Comparison of ENCODE assay signal across 15 mouse cellular contexts in the genomic region with DNA sequence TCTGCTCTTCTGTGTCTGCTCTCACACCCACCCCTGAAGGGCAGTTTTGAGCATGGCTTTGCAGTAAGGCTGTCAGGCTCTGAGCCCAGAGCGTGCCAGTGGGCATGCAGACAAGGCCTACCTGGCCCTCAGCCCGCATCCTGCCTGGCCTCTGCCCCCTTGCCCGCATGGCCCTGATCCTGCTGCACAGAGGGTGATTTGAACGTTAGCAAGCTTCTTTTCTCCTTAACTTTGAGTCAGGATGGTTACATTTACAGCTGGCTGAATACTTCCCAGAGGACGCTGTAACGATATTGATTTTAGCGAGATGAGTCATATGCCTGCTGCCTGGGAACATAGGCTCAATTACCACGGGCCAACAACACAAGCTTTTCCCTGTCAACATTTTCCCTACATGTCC.
DNase-seq lines count a peak whose midpoint lies in the region; ATAC-seq lines count a peak whose summit lies in the region.
"Had no signal": no experiment of that assay in that cellular context is flagged by ENCODE, and none has a peak within 500 bp of the region (broad histone marks: within the 10 kb centered on the region; RNA-seq: fewer than 3 reads in every experiment).

No protein-coding gene starts in this region.

- H3K27me3 ChIP-seq in hindbrain, embryonic 11.5 days (ENCODE audit: control insufficient read depth, insufficient read depth, low read length) = no peaks in the 10 kb centered on the region
- H3K27me3 ChIP-seq in hindbrain, embryonic 16.5 days (replicated peaks; ENCODE audit: control insufficient read depth, insufficient read depth, low read length) = no peaks in the 10 kb centered on the region
- H3K27me3 ChIP-seq in heart, embryonic 11.5 days (ENCODE audit: control insufficient read depth, insufficient read depth, low read length) = no peaks in the 10 kb centered on the region
- H3K27me3 ChIP-seq: embryonic facial prominence, embryonic 12.5 days had no signal

- H3K4me3 ChIP-seq in hindbrain, embryonic 11.5 days (ENCODE audit: low read depth, low read length) = no peak overlapping the region
- H3K4me3 ChIP-seq in hindbrain, embryonic 16.5 days (ENCODE audit: low read length) = no peak overlapping the region
- H3K4me3 ChIP-seq in heart, embryonic 11.5 days (ENCODE audit: low read depth, low read length) = no peak overlapping the region
- H3K4me3 ChIP-seq: embryonic facial prominence, embryonic 12.5 days; heart, adult 2 months; layer of hippocampus, adult 2 months had no signal

- no peak for DNase-seq in hindbrain, embryonic 11.5 days (ENCODE audit: low spot score)
- DNase-seq in 3T3-L1 (ENCODE audit: low read depth, low spot score) (peak; percentile 74), NIH3T3 (ENCODE audit: low read depth) (peak; percentile 77)
- peak; percentile 44 to 80 for DNase-seq in kidney, postnatal 25 days
- DNase-seq: cerebellum, adult 11 months; forebrain, postnatal 0 days; heart, postnatal 36 days; thymus, postnatal 25 days had no signal

- no peaks in the 10 kb centered on the region for H3K9me3 ChIP-seq in hindbrain, embryonic 11.5 days (ENCODE audit: control insufficient read depth, low read length)
- H3K9me3 ChIP-seq in hindbrain, embryonic 16.5 days (ENCODE audit: control insufficient read depth, low read length) = no peaks in the 10 kb centered on the region
- no peaks in the 10 kb centered on the region for H3K9me3 ChIP-seq in heart, embryonic 11.5 days (replicated peaks; ENCODE audit: control insufficient read depth, low read length)
- H3K9me3 ChIP-seq: embryonic facial prominence, embryonic 12.5 days had no signal

- no peaks in the 10 kb centered on the region for H3K36me3 ChIP-seq in hindbrain, embryonic 11.5 days (ENCODE audit: control insufficient read depth, insufficient read depth, low read length)
- no peaks in the 10 kb centered on the region for H3K36me3 ChIP-seq in hindbrain, embryonic 16.5 days (ENCODE audit: control insufficient read depth, insufficient read depth, low read length)
- no peaks in the 10 kb centered on the region for H3K36me3 ChIP-seq in heart, embryonic 11.5 days (ENCODE audit: control insufficient read depth, insufficient read depth, low read length)
- H3K36me3 ChIP-seq: embryonic facial prominence, embryonic 12.5 days had no signal

- peak overlapping the region; percentile 52 for H3K27ac ChIP-seq in hindbrain, embryonic 11.5 days (ENCODE audit: low read depth, low read length)
- no peak overlapping the region for H3K27ac ChIP-seq in hindbrain, embryonic 16.5 days (ENCODE audit: low read depth, low read length)
- no peak overlapping the region for H3K27ac ChIP-seq in heart, embryonic 11.5 days (ENCODE audit: low read depth, low read length)
- H3K27ac ChIP-seq: embryonic facial prominence, embryonic 12.5 days; heart, adult 2 months; layer of hippocampus, adult 2 months had no signal

- peaks cover 3% of the 10 kb centered on the region; the same call in 1 of the 2 replicates for H3K4me1 ChIP-seq in hindbrain, embryonic 11.5 days (replicated peaks; ENCODE audit: control insufficient read depth, insufficient read depth, low read length)
- peaks cover 17% of the 10 kb centered on the region for H3K4me1 ChIP-seq in hindbrain, embryonic 16.5 days (ENCODE audit: control insufficient read depth, insufficient read depth, low read depth, low read length)
- no peaks in the 10 kb centered on the region for H3K4me1 ChIP-seq in heart, embryonic 11.5 days (ENCODE audit: control insufficient read depth, insufficient read depth, low read length)

- WGBS in hindbrain, embryonic 11.5 days = 73% methylated on average over 8 of the region's 8 CpGs
- WGBS in hindbrain, embryonic 16.5 days = 56% methylated on average over 8 of the region's 8 CpGs
- 80% methylated on average over 8 of the region's 8 CpGs for WGBS in heart, embryonic 11.5 days (ENCODE audit: insufficient replicate concordance)

- no peak for ATAC-seq in hindbrain, embryonic 11.5 days (ENCODE audit: low FRiP score)
- no peak for ATAC-seq in hindbrain, embryonic 16.5 days
- no peak for ATAC-seq in heart, embryonic 11.5 days (replicated peaks; ENCODE audit: insufficient number of reproducible peaks, low FRiP score, low TSS enrichment)
- no peak for ATAC-seq in monocyte, adult 5-6 weeks (replicated peaks; ENCODE audit: insufficient number of reproducible peaks, low FRiP score, low TSS enrichment, poor library complexity, severe bottlenecking)
- ATAC-seq: forebrain, postnatal 0 days; lung, postnatal 0 days had no signal

- H3K4me2 ChIP-seq in hindbrain, embryonic 11.5 days (replicated peaks; ENCODE audit: low read depth, low read length) = no peak overlapping the region
- no peak overlapping the region for H3K4me2 ChIP-seq in hindbrain, embryonic 16.5 days (ENCODE audit: low read length)
- H3K4me2 ChIP-seq in heart, embryonic 11.5 days = no peak overlapping the region
- H3K4me2 ChIP-seq: embryonic facial prominence, embryonic 12.5 days had no signal

- H3K9ac ChIP-seq in hindbrain, embryonic 11.5 days (ENCODE audit: low read depth, low read length) = no peak overlapping the region
- no peak overlapping the region for H3K9ac ChIP-seq in hindbrain, embryonic 16.5 days (ENCODE audit: low read depth, low read length)
- H3K9ac ChIP-seq in heart, embryonic 11.5 days (ENCODE audit: low read depth, low read length) = no peak overlapping the region
- H3K9ac ChIP-seq: embryonic facial prominence, embryonic 12.5 days; forebrain, postnatal 0 days had no signal
